ENCODE assay signal across 15 mouse cellular contexts in the genomic region with DNA sequence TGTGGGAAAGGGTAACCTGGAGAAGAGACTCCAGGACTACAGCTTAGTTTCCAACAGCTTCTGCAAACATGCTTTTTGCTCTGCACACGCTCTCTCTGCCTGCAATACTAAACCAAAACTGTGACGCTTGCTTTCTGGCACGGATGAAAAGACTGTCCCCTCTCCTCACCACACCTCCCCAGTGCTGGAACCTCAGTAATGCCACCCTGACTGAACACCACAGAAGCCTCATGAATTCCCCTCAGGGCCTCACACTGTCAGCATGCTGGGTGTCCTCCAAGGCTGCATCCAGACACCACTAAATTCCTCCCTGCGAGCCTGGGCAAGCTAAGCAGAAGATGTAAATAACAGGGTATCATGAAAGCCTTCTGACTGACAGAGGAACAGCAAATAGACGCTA. TPM values are rescaled to one million over a fixed set of nuclear protein-coding genes. Genes with fewer than 3 reads are reported as not detected.
DNase-seq lines count a peak whose midpoint lies in the region; ATAC-seq and TF ChIP-seq lines count a peak whose summit lies in the region.
"Had no signal": no experiment of that assay in that cellular context is flagged by ENCODE, and none has a peak within 500 bp of the region (broad histone marks: within the 10 kb centered on the region; RNA-seq: fewer than 3 reads in every experiment).

No protein-coding gene starts in this region.

- H3K27ac ChIP-seq in kidney, embryonic 15.5 days = peak overlapping the region; percentile 37; the same call in 1 of the 2 replicates
- H3K27ac ChIP-seq in kidney, adult 2 months (ENCODE audit: insufficient read depth, low read depth, low read length) = no peak overlapping the region
- H3K27ac ChIP-seq in neural tube, embryonic 13.5 days (replicated peaks) = 0 out of 2 replicates have a peak overlapping the region, but pooled peaks have one; percentile 24
- H3K27ac ChIP-seq in forebrain, postnatal 0 days (ENCODE audit: low read depth, low read length) = no peak overlapping the region

- no peaks in the 10 kb centered on the region for H3K27me3 ChIP-seq in kidney, embryonic 15.5 days
- no peaks in the 10 kb centered on the region for H3K27me3 ChIP-seq in kidney, adult 2 months (replicated peaks; ENCODE audit: control insufficient read depth, insufficient read depth, low read length)
- H3K27me3 ChIP-seq in neural tube, embryonic 13.5 days = no peaks in the 10 kb centered on the region
- H3K27me3 ChIP-seq in forebrain, postnatal 0 days (ENCODE audit: insufficient read depth, low read length) = no peaks in the 10 kb centered on the region

- no peak for TF ChIP-seq CTCF in kidney, adult 2 months (conservative IDR thresholded peaks at IDR 0.05; ENCODE audit: insufficient read depth, insufficient read length, low read depth, low read length)
- TF ChIP-seq CTCF in forebrain, postnatal 0 days (IDR thresholded peaks at IDR 0.05; ENCODE audit: low read depth) = no peak

- no peak for TF ChIP-seq POLR2A in kidney, adult 2 months (IDR thresholded peaks at IDR 0.05; ENCODE audit: low read depth, low read length)

- peaks cover 34% of the 10 kb centered on the region for H3K4me1 ChIP-seq in kidney, embryonic 15.5 days
- H3K4me1 ChIP-seq in kidney, adult 2 months (ENCODE audit: control insufficient read depth, insufficient read depth, low read length) = peaks cover 15% of the 10 kb centered on the region
- H3K4me1 ChIP-seq in neural tube, embryonic 13.5 days (replicated peaks) = peaks cover 27% of the 10 kb centered on the region
- H3K4me1 ChIP-seq in forebrain, postnatal 0 days (ENCODE audit: insufficient read depth) = peaks cover 4% of the 10 kb centered on the region; the same call in 1 of the 2 replicates

- DNase-seq in kidney, adult 2 months = no peak
- no peak for DNase-seq in neural tube, embryonic 10.5 days (ENCODE audit: extremely low spot score, low spot score)
- no peak for DNase-seq in forebrain, postnatal 0 days
- DNase-seq in adrenal gland, postnatal 4 days (ENCODE audit: low spot score in 2 of 2) = no peak
- no peak for DNase-seq in thymus, postnatal 4 days
- DNase-seq: cerebellum, adult 2 months had no signal

- no peak overlapping the region for H3K9ac ChIP-seq in kidney, embryonic 15.5 days
- no peak overlapping the region for H3K9ac ChIP-seq in neural tube, embryonic 13.5 days
- H3K9ac ChIP-seq in forebrain, postnatal 0 days = no peak overlapping the region

- 37% methylated on average over 5 of the region's 5 CpGs for WGBS in kidney, embryonic 15.5 days
- 32% methylated on average over 5 of the region's 5 CpGs for WGBS in kidney, adult 2 months
- 43% methylated on average over 5 of the region's 5 CpGs for WGBS in neural tube, embryonic 13.5 days
- WGBS in forebrain, postnatal 0 days = 33% methylated on average over 5 of the region's 5 CpGs

- H3K9me3 ChIP-seq in kidney, embryonic 15.5 days (replicated peaks) = no peaks in the 10 kb centered on the region
- H3K9me3 ChIP-seq in neural tube, embryonic 13.5 days = no peaks in the 10 kb centered on the region
- no peaks in the 10 kb centered on the region for H3K9me3 ChIP-seq in forebrain, postnatal 0 days (ENCODE audit: low read length)

- no peak for ATAC-seq in kidney, embryonic 15.5 days (replicated peaks; ENCODE audit: low FRiP score)
- 0 out of 2 replicates have a peak, but pooled peaks have one; percentile 17 for ATAC-seq in neural tube, embryonic 13.5 days (ENCODE audit: low read depth)
- peak; percentile 28; the same call in 1 of the 2 replicates for ATAC-seq in forebrain, postnatal 0 days

- no peak overlapping the region for H3K4me2 ChIP-seq in kidney, embryonic 15.5 days
- H3K4me2 ChIP-seq in neural tube, embryonic 13.5 days = no peak overlapping the region
- no peak overlapping the region for H3K4me2 ChIP-seq in forebrain, postnatal 0 days (ENCODE audit: low read depth)
- H3K4me2 ChIP-seq: heart, embryonic 11.5 days had no signal

- no peak overlapping the region for H3K4me3 ChIP-seq in kidney, embryonic 15.5 days (replicated peaks)
- no peak overlapping the region for H3K4me3 ChIP-seq in kidney, adult 2 months (ENCODE audit: insufficient read depth, low read depth, low read length)
- no peak overlapping the region for H3K4me3 ChIP-seq in neural tube, embryonic 13.5 days
- no peak overlapping the region for H3K4me3 ChIP-seq in forebrain, postnatal 0 days (ENCODE audit: low read depth, low read length)

- H3K36me3 ChIP-seq in kidney, embryonic 15.5 days = peaks cover 34% of the 10 kb centered on the region
- no peaks in the 10 kb centered on the region for H3K36me3 ChIP-seq in kidney, adult 2 months (ENCODE audit: control insufficient read depth, insufficient read depth, low read length)
- H3K36me3 ChIP-seq in neural tube, embryonic 13.5 days = peaks cover 36% of the 10 kb centered on the region
- H3K36me3 ChIP-seq in forebrain, postnatal 0 days (ENCODE audit: insufficient read depth) = peaks cover 21% of the 10 kb centered on the region

RNA-seq across cellular contexts. Expression of gene Tulp3, which starts 16.8 kb away (rescaled TPM):
- 23.1 and 26.5 TPM in 2 replicates for polyA plus RNA-seq in kidney, embryonic 15.5 days (2015; fragmentation: Nextera tagmentation; extraction: Ambion mirVana)
- polyA plus RNA-seq in kidney, adult 2 months (2012; rRNA removed) = 33.6 and 36.3 TPM in 2 replicates
- 20.8 and 21.0 TPM in 2 replicates for polyA plus RNA-seq in neural tube, embryonic 13.5 days (2015; fragmentation: Nextera tagmentation; extraction: Ambion mirVana)
- 12.6 and 13.5 TPM in 2 replicates for total RNA-seq in forebrain, postnatal 0 days (2014; rRNA removed)
- polyA plus RNA-seq in forebrain, postnatal 0 days (2015; fragmentation: Nextera tagmentation; extraction: Ambion mirVana) = 8.1 and 11.0 TPM in 2 replicates
- total RNA-seq in adrenal gland, postnatal 4 days (2021) = 10 to 100 TPM; 39.8 to 41.9 TPM

RNA-seq across cellular contexts. Expression of gene Rhno1, which starts 23.8 kb away (rescaled TPM):
- 122 TPM in 2 replicates for polyA plus RNA-seq in kidney, embryonic 15.5 days (2015; fragmentation: Nextera tagmentation; extraction: Ambion mirVana)
- 8.4 and 10.6 TPM in 2 replicates for polyA plus RNA-seq in kidney, adult 2 months (2012; rRNA removed)
- 101 and 115 TPM in 2 replicates for polyA plus RNA-seq in neural tube, embryonic 13.5 days (2015; fragmentation: Nextera tagmentation; extraction: Ambion mirVana)
- 21.5 and 32.1 TPM in 2 replicates for total RNA-seq in forebrain, postnatal 0 days (2014; rRNA removed)
- 67.8 and 69.0 TPM in 2 replicates for polyA plus RNA-seq in forebrain, postnatal 0 days (2015; fragmentation: Nextera tagmentation; extraction: Ambion mirVana)
- total RNA-seq in adrenal gland, postnatal 4 days (2021) = 10 to 100 TPM; 35.0 to 36.9 TPM

RNA-seq across cellular contexts. Expression of gene Foxm1, which starts 23.9 kb away (rescaled TPM):
- 33.7 and 36.4 TPM in 2 replicates for polyA plus RNA-seq in kidney, embryonic 15.5 days (2015; fragmentation: Nextera tagmentation; extraction: Ambion mirVana)
- 2.4 and 3.7 TPM in 2 replicates for polyA plus RNA-seq in kidney, adult 2 months (2012; rRNA removed)
- 7.2 and 9.4 TPM in 2 replicates for polyA plus RNA-seq in neural tube, embryonic 13.5 days (2015; fragmentation: Nextera tagmentation; extraction: Ambion mirVana)
- 3.5 and 7.3 TPM in 2 replicates for total RNA-seq in forebrain, postnatal 0 days (2014; rRNA removed)
- 3.9 and 4.0 TPM in 2 replicates for polyA plus RNA-seq in forebrain, postnatal 0 days (2015; fragmentation: Nextera tagmentation; extraction: Ambion mirVana)
- total RNA-seq in adrenal gland, postnatal 4 days (2021) = 10 to 100 TPM; 28.7 to 32.9 TPM

RNA-seq across cellular contexts. Expression of gene Tex52, which starts 36.4 kb away (rescaled TPM):
- polyA plus RNA-seq in kidney, embryonic 15.5 days (2015; fragmentation: Nextera tagmentation; extraction: Ambion mirVana) = 0.26 and 0.44 TPM in 2 replicates
- polyA plus RNA-seq in kidney, adult 2 months (2012; rRNA removed) = not detected in 2 replicates
- 0.53 TPM in 1 of 2 replicates, not detected in the other for polyA plus RNA-seq in neural tube, embryonic 13.5 days (2015; fragmentation: Nextera tagmentation; extraction: Ambion mirVana)
- 0.15 TPM in 1 of 2 replicates, not detected in the other for total RNA-seq in forebrain, postnatal 0 days (2014; rRNA removed)
- 0.30 and 0.58 TPM in 2 replicates for polyA plus RNA-seq in forebrain, postnatal 0 days (2015; fragmentation: Nextera tagmentation; extraction: Ambion mirVana)
- not detected for total RNA-seq in adrenal gland, postnatal 4 days (2021)
- total RNA-seq: adrenal gland, adult 18-20 months; ES-E14; megakaryocyte progenitor cell, adult 5-6 weeks had no signal

RNA-seq across cellular contexts. Expression of gene Gm44596, which starts 36.4 kb away (rescaled TPM):
- not detected in 2 replicates for polyA plus RNA-seq in kidney, embryonic 15.5 days (2015; fragmentation: Nextera tagmentation; extraction: Ambion mirVana)
- not detected in 2 replicates for polyA plus RNA-seq in kidney, adult 2 months (2012; rRNA removed)
- polyA plus RNA-seq in neural tube, embryonic 13.5 days (2015; fragmentation: Nextera tagmentation; extraction: Ambion mirVana) = not detected in 2 replicates
- total RNA-seq in forebrain, postnatal 0 days (2014; rRNA removed) = not detected in 2 replicates
- polyA plus RNA-seq in forebrain, postnatal 0 days (2015; fragmentation: Nextera tagmentation; extraction: Ambion mirVana) = not detected in 2 replicates
- not detected for total RNA-seq in adrenal gland, postnatal 4 days (2021)
- total RNA-seq: adrenal gland, adult 18-20 months; ES-E14; left cerebral cortex, postnatal 14 days; megakaryocyte progenitor cell, adult 5-6 weeks had no signal
- polyA plus RNA-seq: cerebellum, adult 2 months; heart, embryonic 11.5 days; kidney, embryonic 14.5 days; spleen, adult 2 months had no signal

Comparison
In these comparisons a context has a peak if more than half of its experiments do, and no peak if none do; other contexts are left out.
1. H3K27ac ChIP-seq: peak in kidney, embryonic 15.5 days (single experiment) and neural tube, embryonic 13.5 days (single experiment); none in kidney, adult 2 months (single experiment) and forebrain, postnatal 0 days (single experiment).